Mouse (Mus musculus): Measurements from ENCODE around the gene Zkscan17. TPM values are rescaled to one million over a fixed set of nuclear protein-coding genes. Genes with fewer than 3 reads are reported as not detected.

The Zkscan17 gene
- total and polyA plus RNA-seq, 3 experiments = 8.9 to 49.9 (median 36.8) TPM

GRCm38 (mm10) chr11:59569306-59569705 is 42.8 kb upstream of the Zkscan17 start:
- Histone ChIP-seq H3K9ac (ENCODE audit: insufficient read depth, low read depth) (no peak overlapping the region), H3K4me3 (replicated peaks in 1 of 3; ENCODE audit: low read depth in 2 of 3, low read length in 2 of 3, poor library complexity in 1 of 3) (no peak overlapping the region), H3K9me3 (replicated peaks; ENCODE audit: low read length) (no peaks in the 10 kb centered on the region), H3K27ac (ENCODE audit: insufficient read depth, low read depth) (no peak overlapping the region), H3K79me2 (replicated peaks; ENCODE audit: control insufficient read depth, extremely low read depth, insufficient read depth, poor library complexity, severe bottlenecking) (no peaks in the 10 kb centered on the region), H3K36me3 (replicated peaks in 1 of 2; ENCODE audit: control insufficient read depth in 1 of 2, insufficient read depth in 1 of 2, low read length in 1 of 2) (no peaks in the 10 kb centered on the region), H3K4me2 (ENCODE audit: insufficient read depth, low read depth, poor library complexity, severe bottlenecking) (no peak overlapping the region), H3K4me1 (ENCODE audit: control insufficient read depth in 1 of 2, insufficient read depth in 2 of 2) (peaks cover 0 to 4% of the 10 kb centered on the region in 2 experiments; a peak in 2 of 4 replicates), H3K27me3 (replicated peaks) (peaks cover 54% of the 10 kb centered on the region)
- peak; percentile 33 for DNase-seq (ENCODE audit: extremely low read depth)
- dilution Hi-C loops (cut with MboI; ENCODE audit: extremely low pct_ligation_motif_present, extremely low pct_unique_long_range_greater_than_20kb, low sequenced_read_pairs) = no loop called here
- in situ Hi-C loops (cut with MboI; ENCODE audit: low pct_ligation_motif_present, low pct_unique_long_range_greater_than_20kb, low sequenced_read_pairs) = loop anchor here (5.0 kb wide), 1 partner anchor 42 kb away; the partner anchor contains the start of gene Zkscan17
- TF ChIP-seq ZNF384 (IDR thresholded peaks at IDR 0.05; ENCODE audit: low read depth, low read length) (peak; percentile 55), RAD21 (IDR thresholded peaks at IDR 0.05; ENCODE audit: low read depth, low read length) (peak; percentile 64), CTCF (conservative IDR thresholded peaks at IDR 0.05 in 1 of 2, IDR thresholded peaks at IDR 0.05 in 1 of 2; ENCODE audit: low read depth in 2 of 2, low read length in 2 of 2) (peak; percentile 62 to 80), SMC3 (IDR thresholded peaks at IDR 0.05; ENCODE audit: low read depth, low read length) (peak; percentile 78), UBTF (IDR thresholded peaks at IDR 0.05; ENCODE audit: low read depth, low read length) (no peak)

DNA sequence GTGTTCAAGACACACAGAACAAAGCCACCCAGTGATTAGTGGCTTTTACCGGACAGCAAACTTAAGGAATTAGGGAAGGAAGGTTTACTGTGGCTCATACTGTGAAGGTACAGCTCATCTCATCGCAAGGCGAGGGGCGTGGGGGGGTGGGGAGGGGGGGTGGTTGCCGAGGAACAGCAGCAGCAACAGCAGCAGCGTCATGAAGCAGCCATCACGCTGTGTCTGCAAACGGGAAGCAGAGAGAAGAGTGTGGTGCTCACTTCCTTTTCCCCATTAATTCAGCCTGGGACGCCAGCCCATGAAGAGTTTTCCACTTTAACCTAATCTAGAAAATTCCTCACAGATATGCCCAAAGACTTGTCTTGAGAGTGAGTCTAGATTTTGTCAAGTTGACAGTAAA is 36.3 kb upstream of the Zkscan17 start:
- H3K4me1 ChIP-seq (ENCODE audit: control insufficient read depth in 1 of 2, insufficient read depth in 2 of 2) = no peaks in the 10 kb centered on the region
- H3K9me3 ChIP-seq (replicated peaks; ENCODE audit: low read length) = no peaks in the 10 kb centered on the region
- H3K9ac ChIP-seq (ENCODE audit: insufficient read depth, low read depth) = no peak overlapping the region
- no peak overlapping the region for H3K4me2 ChIP-seq (ENCODE audit: insufficient read depth, low read depth, poor library complexity, severe bottlenecking)
- in situ Hi-C loops (cut with MboI; ENCODE audit: low pct_ligation_motif_present, low pct_unique_long_range_greater_than_20kb, low sequenced_read_pairs) (no loop called here), dilution Hi-C loops (cut with MboI; ENCODE audit: extremely low pct_ligation_motif_present, extremely low pct_unique_long_range_greater_than_20kb, low sequenced_read_pairs) (no loop called here)
- H3K27ac ChIP-seq (ENCODE audit: insufficient read depth, low read depth) = no peak overlapping the region
- TF ChIP-seq TCF12 (IDR thresholded peaks at IDR 0.05; ENCODE audit: low read depth, low read length) (no peak), MEF2A (IDR thresholded peaks at IDR 0.05; ENCODE audit: borderline replicate concordance, low read depth, low read length) (no peak), EP300 (IDR thresholded peaks at IDR 0.05; ENCODE audit: low read length) (no peak), PAX5 (IDR thresholded peaks at IDR 0.05; ENCODE audit: low read length) (no peak), POLR2AphosphoS2 (IDR thresholded peaks at IDR 0.05; ENCODE audit: low read depth, low read length) (no peak), E2F4 (IDR thresholded peaks at IDR 0.05; ENCODE audit: insufficient replicate concordance, low read depth, low read length) (no peak), IRF4 (IDR thresholded peaks at IDR 0.05; ENCODE audit: low read depth, low read length) (no peak), ELF1 (IDR thresholded peaks at IDR 0.05; ENCODE audit: low read depth, low read length) (no peak), ETS1 (conservative IDR thresholded peaks at IDR 0.05; ENCODE audit: low read depth, low read length) (no peak), GABPA (IDR thresholded peaks at IDR 0.05; ENCODE audit: insufficient replicate concordance, low read depth, low read length) (no peak), CHD2 (IDR thresholded peaks at IDR 0.05; ENCODE audit: low read length) (no peak), USF2 (conservative IDR thresholded peaks at IDR 0.05; ENCODE audit: low read depth, low read length) (no peak), TBP (conservative IDR thresholded peaks at IDR 0.05; ENCODE audit: low read depth, low read length) (no peak), POLR2A (IDR thresholded peaks at IDR 0.05; ENCODE audit: low read depth, low read length) (no peak), MXI1 (IDR thresholded peaks at IDR 0.05; ENCODE audit: low read depth, low read length) (no peak), NRF1 (IDR thresholded peaks at IDR 0.05; ENCODE audit: low read depth, low read length) (no peak)
- H3K4me3 ChIP-seq (replicated peaks in 1 of 3; ENCODE audit: low read depth in 2 of 3, low read length in 2 of 3, poor library complexity in 1 of 3) = no peak overlapping the region
- no peaks in the 10 kb centered on the region for H3K79me2 ChIP-seq (replicated peaks; ENCODE audit: control insufficient read depth, extremely low read depth, insufficient read depth, poor library complexity, severe bottlenecking)
- peaks cover 2% of the 10 kb centered on the region for H3K27me3 ChIP-seq (replicated peaks)
- DNase-seq (ENCODE audit: extremely low read depth) = no peak
- no peaks in the 10 kb centered on the region for H3K36me3 ChIP-seq (replicated peaks in 1 of 2; ENCODE audit: control insufficient read depth in 1 of 2, insufficient read depth in 1 of 2, low read length in 1 of 2)
